Mouse (Mus musculus): Measurements from ENCODE around the gene Ccdc106.

GRCm38 (mm10) chr7:5057804-5058203 is 37.5 kb downstream of the Ccdc106 start:
- TF ChIP-seq CTCF (IDR thresholded peaks at IDR 0.05; ENCODE audit: insufficient read depth, low read depth, low read length) (0 out of 2 replicates have a peak, but pooled peaks have one; percentile 16), POLR2A (IDR thresholded peaks at IDR 0.05; ENCODE audit: insufficient read depth, low read depth, low read length) (no peak)
